Mouse (Mus musculus) myocyte (in vitro differentiated cells): ENCODE data around the gene Casz1.

Experiments
- E2F4 ChIP-seq: IDR thresholded peaks from one replicate; pipeline ENCODE4 v1.6.1; 2011; ENCODE audit warnings: mild to moderate bottlenecking, control low read depth, moderate library complexity; ENCODE audit not compliant: insufficient read depth
- MAX ChIP-seq: IDR thresholded peaks from one replicate; pipeline ENCODE4 v1.6.1; 2011; ENCODE audit warnings: low read depth, mild to moderate bottlenecking, control low read depth
- POLR2A ChIP-seq: IDR thresholded peaks from one replicate; pipeline ENCODE4 v1.6.1; 2011; ENCODE audit warnings: low read depth, mild to moderate bottlenecking, control low read depth, moderate library complexity; ENCODE audit not compliant: insufficient read length
- POLR2AphosphoS2 ChIP-seq: IDR thresholded peaks from one replicate; pipeline ENCODE4 v1.6.1; 2011; ENCODE audit warnings: low read depth, control low read depth; ENCODE audit not compliant: insufficient read length
- USF1 ChIP-seq: IDR thresholded peaks from one replicate; pipeline ENCODE4 v1.6.1; 2011; ENCODE audit warnings: low read depth, mild to moderate bottlenecking, control low read depth, moderate library complexity

GRCm38 (mm10) chr4:148785053-148785567 is 19.1 kb upstream of the Casz1 start:
- TF ChIP-seq USF1, result no peak
- TF ChIP-seq POLR2A, result no peak
- TF ChIP-seq E2F4, result no peak
- no peak for TF ChIP-seq MAX
- TF ChIP-seq POLR2AphosphoS2, result no peak
